Mouse (Mus musculus): Measurements from ENCODE around the gene Ctbp2. TPM values are rescaled to one million over a fixed set of nuclear protein-coding genes. Genes with fewer than 3 reads are reported as not detected.
A peak's percentile ranks its signal among the peaks of the same experiment; 100 is the strongest.

Gene Ctbp2
- polyA plus RNA-seq, 1 experiment from 2014 or later: 42.7 TPM

DNA sequence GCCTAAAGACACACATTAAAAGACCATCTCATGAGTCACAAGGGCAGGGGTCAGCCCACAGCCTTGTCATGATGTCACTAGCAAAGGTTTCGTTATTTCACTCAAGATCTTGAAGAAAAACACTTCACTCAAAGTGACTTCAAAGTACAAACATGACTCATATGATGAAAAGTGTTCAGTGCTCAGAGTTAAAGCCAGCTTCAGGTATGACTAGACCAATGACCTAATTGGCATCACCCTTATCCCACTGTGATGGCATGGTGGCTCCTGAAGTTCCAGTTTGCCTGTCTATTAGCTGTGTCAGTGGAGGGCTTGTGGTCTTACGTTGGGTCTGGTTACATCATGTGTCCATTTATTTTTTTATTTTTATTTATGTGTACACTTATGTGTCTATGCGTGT lies 35.4 kb upstream of the Ctbp2 start:
- no peak overlapping the region for H3K27ac ChIP-seq (ENCODE audit: low read depth, low read length)
- no peak overlapping the region for H3K9ac ChIP-seq (ENCODE audit: low read depth, low read length)
- WGBS: 88% methylated on average over 3 of the region's 3 CpGs
- no peaks in the 10 kb centered on the region for H3K9me3 ChIP-seq (ENCODE audit: control insufficient read depth, low read length)
- ATAC-seq (replicated peaks; ENCODE audit: low FRiP score) (no peak), DNase-seq (ENCODE audit: low spot score) (no peak)
- H3K4me2 ChIP-seq: no peak overlapping the region
- H3K4me1 ChIP-seq (replicated peaks; ENCODE audit: control insufficient read depth, insufficient read depth, low read length): no peaks in the 10 kb centered on the region
- H3K36me3 ChIP-seq (ENCODE audit: control insufficient read depth, insufficient read depth, low read length): no peaks in the 10 kb centered on the region
- H3K27me3 ChIP-seq (replicated peaks; ENCODE audit: control insufficient read depth, insufficient read depth, low read length): no peaks in the 10 kb centered on the region
- no peak overlapping the region for H3K4me3 ChIP-seq (ENCODE audit: low read depth, low read length)

DNA sequence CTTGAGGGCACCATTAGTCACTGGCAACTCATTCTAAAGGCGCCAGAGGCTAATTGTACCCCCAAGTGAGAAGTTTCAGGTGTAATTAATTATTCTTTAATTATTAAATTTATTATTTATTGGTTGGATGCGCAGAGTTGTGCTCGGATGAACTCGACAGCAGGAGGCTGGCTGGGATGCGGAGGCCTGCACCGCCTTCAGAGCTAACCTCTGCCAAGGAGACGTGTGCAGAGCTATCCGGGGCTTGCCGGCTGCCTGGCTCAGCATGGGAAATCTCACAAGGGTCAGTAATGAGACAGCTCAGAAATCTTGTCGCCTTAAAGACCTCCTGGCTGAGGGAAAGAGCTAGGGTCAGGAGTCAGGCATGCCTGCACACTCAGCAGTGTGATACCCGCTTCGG lies 31.5 kb upstream of the Ctbp2 start:
- no peak overlapping the region for H3K4me3 ChIP-seq (ENCODE audit: low read depth, low read length)
- DNase-seq (ENCODE audit: low spot score) (no peak), ATAC-seq (replicated peaks; ENCODE audit: low FRiP score) (no peak)
- H3K27ac ChIP-seq (ENCODE audit: low read depth, low read length): no peak overlapping the region
- H3K36me3 ChIP-seq (ENCODE audit: control insufficient read depth, insufficient read depth, low read length): no peaks in the 10 kb centered on the region
- H3K4me2 ChIP-seq: no peak overlapping the region
- H3K4me1 ChIP-seq (replicated peaks; ENCODE audit: control insufficient read depth, insufficient read depth, low read length): no peaks in the 10 kb centered on the region
- H3K27me3 ChIP-seq (replicated peaks; ENCODE audit: control insufficient read depth, insufficient read depth, low read length): no peaks in the 10 kb centered on the region
- H3K9me3 ChIP-seq (ENCODE audit: control insufficient read depth, low read length): no peaks in the 10 kb centered on the region
- H3K9ac ChIP-seq (ENCODE audit: low read depth, low read length): no peak overlapping the region
- WGBS: 87% methylated on average over 12 of the region's 12 CpGs

DNA sequence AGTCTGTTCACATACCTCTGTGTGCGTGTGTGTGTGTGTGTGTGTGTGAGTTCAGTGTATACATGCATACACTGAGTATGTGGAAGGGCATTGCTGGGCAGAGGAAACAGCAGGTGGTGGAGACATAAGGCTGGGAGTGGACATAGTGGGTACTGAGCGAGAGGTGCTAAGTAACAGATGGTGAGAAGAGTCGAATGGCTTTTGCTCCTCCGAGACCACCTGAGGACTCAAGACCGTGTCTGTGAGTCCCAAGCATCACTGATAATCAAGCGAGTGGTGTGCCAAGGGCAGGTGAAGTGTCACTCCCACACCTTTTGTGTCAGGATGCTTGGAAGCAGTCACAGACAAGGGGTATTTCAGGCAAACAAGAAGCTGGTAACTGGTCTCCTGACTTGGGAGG lies 30.7 kb upstream of the Ctbp2 start:
- DNase-seq (ENCODE audit: low spot score) (no peak), ATAC-seq (replicated peaks; ENCODE audit: low FRiP score) (no peak)
- no peaks in the 10 kb centered on the region for H3K36me3 ChIP-seq (ENCODE audit: control insufficient read depth, insufficient read depth, low read length)
- WGBS: 73% methylated on average over 6 of the region's 6 CpGs
- no peak overlapping the region for H3K4me2 ChIP-seq
- H3K27me3 ChIP-seq (replicated peaks; ENCODE audit: control insufficient read depth, insufficient read depth, low read length): no peaks in the 10 kb centered on the region
- no peaks in the 10 kb centered on the region for H3K4me1 ChIP-seq (replicated peaks; ENCODE audit: control insufficient read depth, insufficient read depth, low read length)
- H3K4me3 ChIP-seq (ENCODE audit: low read depth, low read length): no peak overlapping the region
- H3K9ac ChIP-seq (ENCODE audit: low read depth, low read length): no peak overlapping the region
- no peaks in the 10 kb centered on the region for H3K9me3 ChIP-seq (ENCODE audit: control insufficient read depth, low read length)
- H3K27ac ChIP-seq (ENCODE audit: low read depth, low read length): no peak overlapping the region

DNA sequence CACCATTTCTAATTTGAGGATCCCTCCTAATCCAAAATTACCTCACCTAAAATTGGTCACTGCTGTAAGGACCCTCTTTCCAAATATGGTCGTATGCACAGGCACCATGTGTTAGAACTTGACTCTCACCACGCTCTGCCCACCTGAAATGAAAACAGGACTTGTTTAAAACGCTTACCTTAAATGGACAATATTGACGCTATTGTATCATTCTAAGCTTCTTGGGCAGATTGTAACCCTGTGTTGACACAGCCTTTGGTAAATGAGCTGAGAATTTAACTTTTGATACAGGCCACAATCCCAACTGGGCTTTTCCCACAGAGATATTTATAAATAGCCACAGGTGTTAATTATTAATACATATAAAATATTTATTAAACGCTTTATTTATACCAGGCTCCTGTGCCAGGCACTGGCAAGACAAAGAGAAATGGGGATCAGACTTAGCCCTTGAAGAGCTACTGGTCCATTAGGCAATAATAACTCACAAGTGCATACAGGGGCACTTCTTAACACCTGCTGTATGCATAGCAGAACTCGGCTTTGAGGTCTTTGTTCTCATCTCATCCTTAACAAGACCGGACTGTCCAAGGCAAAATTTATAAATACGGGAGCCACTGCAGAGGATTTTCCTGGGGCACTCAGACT lies 15.7 kb upstream of the Ctbp2 start:
- H3K27me3 ChIP-seq (replicated peaks; ENCODE audit: control insufficient read depth, insufficient read depth, low read length): no peaks in the 10 kb centered on the region

DNA sequence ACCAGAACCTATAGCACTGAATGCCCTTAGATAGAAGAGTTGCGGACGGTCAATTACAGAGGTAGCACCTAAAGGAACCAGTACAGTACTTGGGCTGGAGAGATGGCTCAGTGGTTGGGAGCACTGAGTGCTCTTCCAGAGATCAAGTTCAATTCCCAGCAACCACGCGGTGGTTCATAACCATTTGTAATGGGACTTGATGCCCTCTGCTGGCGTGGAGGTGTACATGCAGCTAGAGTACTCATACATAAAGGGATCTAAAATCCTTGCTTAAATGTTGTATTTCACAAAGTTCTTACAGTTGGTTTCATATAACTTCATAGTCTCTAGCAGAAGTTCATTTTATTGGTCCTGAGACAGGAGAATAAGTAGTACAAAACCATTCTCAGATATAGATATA lies 9.4 kb upstream of the Ctbp2 start:
- H3K27ac ChIP-seq (ENCODE audit: low read depth, low read length): no peak overlapping the region
- H3K4me2 ChIP-seq: no peak overlapping the region
- no peaks in the 10 kb centered on the region for H3K27me3 ChIP-seq (replicated peaks; ENCODE audit: control insufficient read depth, insufficient read depth, low read length)
- H3K4me3 ChIP-seq (ENCODE audit: low read depth, low read length): no peak overlapping the region
- no peaks in the 10 kb centered on the region for H3K9me3 ChIP-seq (ENCODE audit: control insufficient read depth, low read length)
- H3K36me3 ChIP-seq (ENCODE audit: control insufficient read depth, insufficient read depth, low read length): no peaks in the 10 kb centered on the region
- ATAC-seq (replicated peaks; ENCODE audit: low FRiP score) (no peak), DNase-seq (ENCODE audit: low spot score) (no peak)
- 65% methylated on average over 5 of the region's 5 CpGs for WGBS
- H3K9ac ChIP-seq (ENCODE audit: low read depth, low read length): no peak overlapping the region
- no peaks in the 10 kb centered on the region for H3K4me1 ChIP-seq (replicated peaks; ENCODE audit: control insufficient read depth, insufficient read depth, low read length)

More for the DNA sequence above, 15.7 kb upstream of the Ctbp2 start:
- H3K27ac ChIP-seq (ENCODE audit: low read depth, low read length): no peak overlapping the region
- WGBS: 87% methylated on average over 8 of the region's 8 CpGs
- ATAC-seq (replicated peaks; ENCODE audit: low FRiP score): no peak
- no peak overlapping the region for H3K4me2 ChIP-seq
- H3K4me1 ChIP-seq (replicated peaks; ENCODE audit: control insufficient read depth, insufficient read depth, low read length): no peaks in the 10 kb centered on the region
- no peaks in the 10 kb centered on the region for H3K36me3 ChIP-seq (ENCODE audit: control insufficient read depth, insufficient read depth, low read length)
- DNase-seq (ENCODE audit: low spot score): no peak
- no peak overlapping the region for H3K9ac ChIP-seq (ENCODE audit: low read depth, low read length)
- H3K9me3 ChIP-seq (ENCODE audit: control insufficient read depth, low read length): no peaks in the 10 kb centered on the region
- H3K4me3 ChIP-seq (ENCODE audit: low read depth, low read length): no peak overlapping the region

DNA sequence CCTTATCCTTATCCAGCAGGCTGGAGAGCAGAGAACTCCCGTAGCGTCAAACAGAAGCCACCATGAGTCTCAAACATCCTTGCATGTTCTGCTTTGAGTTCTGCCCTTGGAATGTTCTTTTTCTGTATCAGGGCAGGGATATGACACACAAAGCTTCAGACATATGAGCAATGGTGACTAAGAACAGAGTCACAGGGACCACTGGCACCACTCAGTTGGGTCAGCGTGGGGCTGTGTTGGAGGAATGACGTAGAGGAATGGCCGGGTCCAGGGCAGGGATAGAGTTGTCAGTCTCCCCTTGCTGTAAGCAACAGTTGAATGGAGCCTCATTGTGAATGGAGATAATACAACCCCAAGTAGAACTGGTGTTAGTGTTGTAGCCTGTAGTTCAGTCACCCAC lies 8.5 kb upstream of the Ctbp2 start:
- no peaks in the 10 kb centered on the region for H3K4me1 ChIP-seq (replicated peaks; ENCODE audit: control insufficient read depth, insufficient read depth, low read length)
- no peak overlapping the region for H3K9ac ChIP-seq (ENCODE audit: low read depth, low read length)
- no peak for DNase-seq (ENCODE audit: low spot score)
- no peak overlapping the region for H3K4me2 ChIP-seq
- H3K27ac ChIP-seq (ENCODE audit: low read depth, low read length): no peak overlapping the region
- WGBS: 92% methylated on average over 5 of the region's 5 CpGs
- no peaks in the 10 kb centered on the region for H3K36me3 ChIP-seq (ENCODE audit: control insufficient read depth, insufficient read depth, low read length)
- no peaks in the 10 kb centered on the region for H3K9me3 ChIP-seq (ENCODE audit: control insufficient read depth, low read length)
- no peak overlapping the region for H3K4me3 ChIP-seq (ENCODE audit: low read depth, low read length)
- no peak for ATAC-seq (replicated peaks; ENCODE audit: low FRiP score)
- H3K27me3 ChIP-seq (replicated peaks; ENCODE audit: control insufficient read depth, insufficient read depth, low read length): no peaks in the 10 kb centered on the region

DNA sequence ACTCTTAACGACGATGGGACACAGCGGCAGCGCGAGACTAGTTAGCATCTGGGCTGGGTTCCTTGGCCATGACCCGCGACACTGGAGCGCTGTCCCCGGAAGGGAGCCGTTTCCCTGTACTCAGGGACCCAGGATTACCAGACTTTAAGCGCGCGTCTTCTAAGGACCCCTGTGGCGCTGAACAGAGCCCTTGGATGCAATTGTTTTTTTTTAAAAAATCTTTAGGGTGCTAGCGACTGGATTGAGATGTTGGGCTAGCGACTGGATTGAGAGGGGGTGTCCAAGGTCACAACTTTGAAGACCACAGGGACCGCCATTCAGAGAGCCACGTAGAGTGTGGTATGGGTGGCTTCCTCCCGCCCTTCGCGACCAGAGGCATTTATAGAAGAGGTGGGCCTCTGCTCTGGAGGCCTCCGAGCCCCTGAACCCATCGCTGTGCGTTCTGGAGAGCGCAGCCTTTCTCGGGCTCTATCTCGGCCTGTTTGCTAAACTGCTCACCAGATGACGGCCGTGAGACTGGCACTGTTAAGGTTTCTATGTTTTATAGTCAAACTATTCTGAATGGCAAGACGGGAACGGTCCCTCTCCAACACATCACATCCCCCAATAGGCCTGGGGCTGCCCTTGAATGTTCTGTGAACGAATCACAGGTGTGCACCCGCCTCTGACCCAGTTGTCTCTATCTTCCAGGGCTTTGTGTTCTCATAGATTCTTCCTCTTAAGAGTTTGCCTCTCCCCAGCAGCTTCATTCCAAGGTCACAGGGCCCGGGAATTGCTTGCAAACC lies 739 bp upstream of the Ctbp2 start:
- Histone ChIP-seq H3K4me3 (ENCODE audit: low read depth, low read length) (peak overlapping the region; percentile 88), H3K4me1 (replicated peaks; ENCODE audit: control insufficient read depth, insufficient read depth, low read length) (peaks cover 6% of the 10 kb centered on the region), H3K27ac (ENCODE audit: low read depth, low read length) (peak overlapping the region; percentile 86), H3K4me2 (peak overlapping the region; percentile 84), H3K9ac (ENCODE audit: low read depth, low read length) (peak overlapping the region; percentile 79), H3K9me3 (ENCODE audit: control insufficient read depth, low read length) (no peaks in the 10 kb centered on the region), H3K27me3 (replicated peaks; ENCODE audit: control insufficient read depth, insufficient read depth, low read length) (peaks cover 2% of the 10 kb centered on the region; the same call in 1 of the 2 replicates), H3K36me3 (ENCODE audit: control insufficient read depth, insufficient read depth, low read length) (no peaks in the 10 kb centered on the region)
- ATAC-seq (replicated peaks; ENCODE audit: low FRiP score) (peak; percentile 8), DNase-seq (ENCODE audit: low spot score) (no peak)
- 6% methylated on average over 34 of the region's 34 CpGs for WGBS

DNA sequence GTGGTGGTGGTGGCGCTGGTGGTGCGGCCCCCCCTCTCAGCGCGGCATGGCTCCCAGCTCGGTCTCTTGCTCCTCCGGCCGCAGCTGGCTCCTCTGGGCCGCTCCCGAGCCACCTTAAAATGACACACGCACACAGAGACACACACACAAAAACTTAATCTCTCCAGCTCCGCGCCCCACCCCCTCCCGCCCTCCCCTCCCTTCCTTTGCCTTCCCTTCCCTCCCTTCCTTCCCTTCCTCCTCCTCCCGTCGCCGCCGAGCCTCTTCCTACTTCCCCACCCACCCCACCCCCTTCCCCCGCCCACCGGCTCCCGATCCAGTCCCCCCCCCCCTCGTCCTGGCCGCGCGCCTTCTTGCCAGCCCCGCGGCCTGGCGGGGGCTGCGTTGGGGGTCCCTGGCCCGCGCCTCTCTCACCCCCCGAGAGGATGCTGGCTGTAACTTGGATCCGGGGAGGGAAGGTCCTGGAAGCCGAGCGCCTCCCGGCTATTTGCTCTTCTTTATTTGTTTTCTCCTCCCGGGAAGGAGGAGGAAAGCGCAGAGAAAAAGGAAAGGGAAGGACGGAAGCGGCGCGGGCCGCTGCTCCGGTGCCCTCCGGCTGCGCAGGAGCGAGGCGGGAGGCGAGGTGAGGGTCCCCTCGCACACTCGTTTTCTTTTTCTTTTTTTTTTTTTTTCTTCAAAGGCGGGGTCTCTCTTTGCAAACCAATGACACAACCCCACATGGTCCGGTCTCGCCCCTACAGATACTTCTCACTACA lies 733 bp downstream of the Ctbp2 start, which contains the start of gene Fgfr2:
Gene Fgfr2 (minus strand): TSS at position 107 of the 755 bp plus-strand sequence.
- WGBS: under 1% methylated on average over 36 of the region's 53 CpGs
- DNase-seq (ENCODE audit: low spot score) (peak; percentile 83), ATAC-seq (replicated peaks; ENCODE audit: low FRiP score) (peak; percentile 50)
- Histone ChIP-seq H3K4me1 (replicated peaks; ENCODE audit: control insufficient read depth, insufficient read depth, low read length) (peaks cover 8% of the 10 kb centered on the region), H3K27me3 (replicated peaks; ENCODE audit: control insufficient read depth, insufficient read depth, low read length) (peaks cover 2% of the 10 kb centered on the region; the same call in 1 of the 2 replicates), H3K36me3 (ENCODE audit: control insufficient read depth, insufficient read depth, low read length) (no peaks in the 10 kb centered on the region), H3K27ac (ENCODE audit: low read depth, low read length) (peak within 1 kb of the TSS; percentile 86), H3K4me3 (ENCODE audit: low read depth, low read length) (peak within 1 kb of the TSS; percentile 88), H3K9ac (ENCODE audit: low read depth, low read length) (peak within 1 kb of the TSS; percentile 89), H3K4me2 (peak within 1 kb of the TSS; percentile 84), H3K9me3 (ENCODE audit: control insufficient read depth, low read length) (no peaks in the 10 kb centered on the region)

Measured in liver, embryonic 11.5 days (tissue).